Mouse (Mus musculus): Measurements from ENCODE around the gene Osbpl10. TPM values are rescaled to one million over a fixed set of nuclear protein-coding genes. Genes with fewer than 3 reads are reported as not detected.

The Osbpl10 gene
- polyA plus RNA-seq, 1 experiment from 2014 or later = 2.8 TPM

GRCm38 (mm10) chr9:115034788-115035187, 56.4 kb downstream of the Osbpl10 start:
- 77% methylated on average over 7 of the region's 7 CpGs for whole genome bisulfite sequencing
- Histone ChIP-seq H3K9ac (no peak overlapping the region), H3K4me3 (replicated peaks) (no peak overlapping the region), H3K4me2 (replicated peaks) (no peak overlapping the region), H3K9me3 (replicated peaks) (no peaks in the 10 kb centered on the region), H3K4me1 (0 out of 2 replicates have a peak, but pooled peaks cover 8% of the 10 kb centered on the region), H3K36me3 (no peaks in the 10 kb centered on the region), H3K27ac (replicated peaks) (no peak overlapping the region), H3K27me3 (no peaks in the 10 kb centered on the region)
- ATAC-seq (ENCODE audit: insufficient number of reproducible peaks, low FRiP score, low TSS enrichment, low read depth) = no peak

- Histone ChIP-seq H3K27ac (replicated peaks) (no peak overlapping the region), H3K27me3 (no peaks in the 10 kb centered on the region), H3K36me3 (no peaks in the 10 kb centered on the region), H3K4me3 (replicated peaks) (no peak overlapping the region), H3K9me3 (replicated peaks) (no peaks in the 10 kb centered on the region), H3K4me2 (replicated peaks) (no peak overlapping the region), H3K4me1 (0 out of 2 replicates have a peak, but pooled peaks cover 8% of the 10 kb centered on the region), H3K9ac (no peak overlapping the region)
- WGBS = 33% methylated on average over 14 of the region's 14 CpGs
- ATAC-seq (ENCODE audit: insufficient number of reproducible peaks, low FRiP score, low TSS enrichment, low read depth) = no peak
Observed at GRCm38 (mm10) chr9:115038215-115038614, 59.8 kb downstream of the Osbpl10 start.

GRCm38 (mm10) chr9:115038686-115039085, 60.3 kb downstream of the Osbpl10 start:
- Histone ChIP-seq H3K4me3 (replicated peaks) (no peak overlapping the region), H3K4me2 (replicated peaks) (no peak overlapping the region), H3K36me3 (no peaks in the 10 kb centered on the region), H3K4me1 (0 out of 2 replicates have a peak, but pooled peaks cover 8% of the 10 kb centered on the region), H3K27ac (replicated peaks) (no peak overlapping the region), H3K9ac (no peak overlapping the region), H3K27me3 (no peaks in the 10 kb centered on the region), H3K9me3 (replicated peaks) (no peaks in the 10 kb centered on the region)
- 83% methylated on average over 9 of the region's 9 CpGs for WGBS
- no peak for ATAC-seq (ENCODE audit: insufficient number of reproducible peaks, low FRiP score, low TSS enrichment, low read depth)

GRCm38 (mm10) chr9:115039245-115039644, 60.9 kb downstream of the Osbpl10 start:
- H3K9me3 ChIP-seq (replicated peaks) = no peaks in the 10 kb centered on the region
- H3K4me2 ChIP-seq (replicated peaks) = no peak overlapping the region
- no peaks in the 10 kb centered on the region for H3K27me3 ChIP-seq
- H3K4me1 ChIP-seq = 0 out of 2 replicates have a peak, but pooled peaks cover 8% of the 10 kb centered on the region
- H3K36me3 ChIP-seq = no peaks in the 10 kb centered on the region
- no peak overlapping the region for H3K9ac ChIP-seq
- no peak overlapping the region for H3K27ac ChIP-seq (replicated peaks)
- ATAC-seq (ENCODE audit: insufficient number of reproducible peaks, low FRiP score, low TSS enrichment, low read depth) = no peak
- no peak overlapping the region for H3K4me3 ChIP-seq (replicated peaks)
- 62% methylated on average over 7 of the region's 7 CpGs for WGBS

- no peak overlapping the region for H3K9ac ChIP-seq
- ATAC-seq (ENCODE audit: insufficient number of reproducible peaks, low FRiP score, low TSS enrichment, low read depth) = no peak
Observed at GRCm38 (mm10) chr9:115042571-115042970, 64.2 kb downstream of the Osbpl10 start.

GRCm38 (mm10) chr9:115042971-115043706, 64.8 kb downstream of the Osbpl10 start:
- ATAC-seq (ENCODE audit: insufficient number of reproducible peaks, low FRiP score, low TSS enrichment, low read depth) = no peak
- no peaks in the 10 kb centered on the region for H3K27me3 ChIP-seq
- 81% methylated on average over 13 of the region's 13 CpGs for WGBS
- H3K4me2 ChIP-seq (replicated peaks) = no peak overlapping the region
- no peaks in the 10 kb centered on the region for H3K36me3 ChIP-seq
- H3K9ac ChIP-seq = no peak overlapping the region
- H3K9me3 ChIP-seq (replicated peaks) = no peaks in the 10 kb centered on the region
- H3K27ac ChIP-seq (replicated peaks) = no peak overlapping the region
- 0 out of 2 replicates have a peak, but pooled peaks cover 8% of the 10 kb centered on the region for H3K4me1 ChIP-seq
- H3K4me3 ChIP-seq (replicated peaks) = no peak overlapping the region

More at GRCm38 (mm10) chr9:115042571-115042970, 64.2 kb downstream of the Osbpl10 start:
- Histone ChIP-seq H3K27ac (replicated peaks) (no peak overlapping the region), H3K36me3 (no peaks in the 10 kb centered on the region), H3K4me3 (replicated peaks) (no peak overlapping the region), H3K4me1 (0 out of 2 replicates have a peak, but pooled peaks cover 8% of the 10 kb centered on the region), H3K27me3 (no peaks in the 10 kb centered on the region), H3K9me3 (replicated peaks) (no peaks in the 10 kb centered on the region), H3K4me2 (replicated peaks) (no peak overlapping the region)
- whole genome bisulfite sequencing = 90% methylated on average over 6 of the region's 6 CpGs

- ATAC-seq (ENCODE audit: insufficient number of reproducible peaks, low FRiP score, low TSS enrichment, low read depth) = no peak
- Histone ChIP-seq H3K9me3 (replicated peaks) (no peaks in the 10 kb centered on the region), H3K9ac (no peak overlapping the region), H3K4me2 (replicated peaks) (no peak overlapping the region), H3K27ac (replicated peaks) (no peak overlapping the region), H3K4me1 (0 out of 2 replicates have a peak, but pooled peaks cover 3% of the 10 kb centered on the region), H3K36me3 (no peaks in the 10 kb centered on the region), H3K27me3 (no peaks in the 10 kb centered on the region), H3K4me3 (replicated peaks) (no peak overlapping the region)
- WGBS = 75% methylated on average over 8 of the region's 8 CpGs
Observed at GRCm38 (mm10) chr9:115043881-115044770, 65.8 kb downstream of the Osbpl10 start.

GRCm38 (mm10) chr9:115045087-115045800, 66.9 kb downstream of the Osbpl10 start:
- ATAC-seq (ENCODE audit: insufficient number of reproducible peaks, low FRiP score, low TSS enrichment, low read depth) = no peak
- Histone ChIP-seq H3K4me1 (no peaks in the 10 kb centered on the region), H3K9ac (no peak overlapping the region), H3K36me3 (no peaks in the 10 kb centered on the region), H3K4me3 (replicated peaks) (no peak overlapping the region), H3K9me3 (replicated peaks) (no peaks in the 10 kb centered on the region), H3K27ac (replicated peaks) (no peak overlapping the region), H3K4me2 (replicated peaks) (no peak overlapping the region), H3K27me3 (no peaks in the 10 kb centered on the region)
- 64% methylated on average over 16 of the region's 16 CpGs for WGBS

GRCm38 (mm10) chr9:115046701-115047100, 68.3 kb downstream of the Osbpl10 start:
- 77% methylated on average over 8 of the region's 8 CpGs for WGBS
- no peak overlapping the region for H3K9ac ChIP-seq
- ATAC-seq (ENCODE audit: insufficient number of reproducible peaks, low FRiP score, low TSS enrichment, low read depth) = no peak
- no peak overlapping the region for H3K27ac ChIP-seq (replicated peaks)
- no peak overlapping the region for H3K4me2 ChIP-seq (replicated peaks)
- no peak overlapping the region for H3K4me3 ChIP-seq (replicated peaks)
- no peaks in the 10 kb centered on the region for H3K36me3 ChIP-seq
- no peaks in the 10 kb centered on the region for H3K4me1 ChIP-seq
- no peaks in the 10 kb centered on the region for H3K9me3 ChIP-seq (replicated peaks)
- H3K27me3 ChIP-seq = no peaks in the 10 kb centered on the region

GRCm38 (mm10) chr9:115048340-115048739, 70.0 kb downstream of the Osbpl10 start:
- no peaks in the 10 kb centered on the region for H3K36me3 ChIP-seq
- WGBS = 58% methylated on average over 10 of the region's 10 CpGs

GRCm38 (mm10) chr9:115048861-115049260, 70.5 kb downstream of the Osbpl10 start:
- H3K27me3 ChIP-seq = no peaks in the 10 kb centered on the region
- 74% methylated on average over 7 of the region's 7 CpGs for WGBS
- H3K4me3 ChIP-seq (replicated peaks) = no peak overlapping the region
- no peaks in the 10 kb centered on the region for H3K36me3 ChIP-seq
- ATAC-seq (ENCODE audit: insufficient number of reproducible peaks, low FRiP score, low TSS enrichment, low read depth) = no peak
- H3K4me2 ChIP-seq (replicated peaks) = no peak overlapping the region
- H3K9ac ChIP-seq = no peak overlapping the region
- no peak overlapping the region for H3K27ac ChIP-seq (replicated peaks)
- no peaks in the 10 kb centered on the region for H3K9me3 ChIP-seq (replicated peaks)
- H3K4me1 ChIP-seq = no peaks in the 10 kb centered on the region

More at GRCm38 (mm10) chr9:115048340-115048739, 70.0 kb downstream of the Osbpl10 start:
- ATAC-seq (ENCODE audit: insufficient number of reproducible peaks, low FRiP score, low TSS enrichment, low read depth) = no peak
- H3K27me3 ChIP-seq = no peaks in the 10 kb centered on the region
- H3K27ac ChIP-seq (replicated peaks) = no peak overlapping the region
- no peak overlapping the region for H3K4me3 ChIP-seq (replicated peaks)
- no peak overlapping the region for H3K9ac ChIP-seq
- no peak overlapping the region for H3K4me2 ChIP-seq (replicated peaks)
- H3K4me1 ChIP-seq = no peaks in the 10 kb centered on the region
- H3K9me3 ChIP-seq (replicated peaks) = no peaks in the 10 kb centered on the region

Measured in embryonic facial prominence, embryonic 15.5 days (tissue).